Mouse (Mus musculus): ENCODE data around the gene Fam240a. TPM values are rescaled to one million over a fixed set of nuclear protein-coding genes. Genes with fewer than 3 reads are reported as not detected.

Fam240a gene
- total and polyA plus RNA-seq, 3 experiments = not detected

- DNase-seq (ENCODE audit: low spot score) (no peak), ATAC-seq (ENCODE audit: extremely low read depth, insufficient number of reproducible peaks, low FRiP score, poor library complexity, severe bottlenecking) (no peak)
- peaks cover 7% of the 10 kb centered on the region; the same call in 1 of the 2 replicates for H3K27me3 ChIP-seq (ENCODE audit: insufficient read depth, low read length)
- H3K4me3 ChIP-seq (ENCODE audit: low read depth, low read length) = no peak overlapping the region
- H3K36me3 ChIP-seq (replicated peaks) = no peaks in the 10 kb centered on the region
- TF ChIP-seq GATA1 (IDR thresholded peaks at IDR 0.05; ENCODE audit: borderline replicate concordance, low read length) = no peak
- no peak for TF ChIP-seq CTCF (IDR thresholded peaks at IDR 0.05; ENCODE audit: low read depth, low read length)
- no peak for TF ChIP-seq GATA2 (IDR thresholded peaks at IDR 0.05; ENCODE audit: borderline replicate concordance, low read depth, low read length)
- no peak for TF ChIP-seq TAL1 (conservative IDR thresholded peaks at IDR 0.05; ENCODE audit: low read depth, low read length)
- TF ChIP-seq POLR2AphosphoS5 (IDR thresholded peaks at IDR 0.05; ENCODE audit: insufficient replicate concordance, low read depth, low read length) = no peak
- no peaks in the 10 kb centered on the region for H3K9me3 ChIP-seq (replicated peaks)
- no peaks in the 10 kb centered on the region for H3K4me1 ChIP-seq (ENCODE audit: insufficient read depth, low read depth, low read length)
Observed at GRCm38 (mm10) chr9:110960230-110961149, 43.8 kb upstream of the Fam240a start.

GRCm38 (mm10) chr9:110959669-110960068 lies 43.0 kb upstream of the Fam240a start:
- Histone ChIP-seq H3K36me3 (replicated peaks) (no peaks in the 10 kb centered on the region), H3K4me3 (ENCODE audit: low read depth, low read length) (no peak overlapping the region), H3K27me3 (ENCODE audit: insufficient read depth, low read length) (peaks cover 7% of the 10 kb centered on the region; the same call in 1 of the 2 replicates), H3K9me3 (replicated peaks) (no peaks in the 10 kb centered on the region), H3K4me1 (ENCODE audit: insufficient read depth, low read depth, low read length) (no peaks in the 10 kb centered on the region)
- ATAC-seq (ENCODE audit: extremely low read depth, insufficient number of reproducible peaks, low FRiP score, poor library complexity, severe bottlenecking) = no peak
- no peak for TF ChIP-seq POLR2AphosphoS5 (IDR thresholded peaks at IDR 0.05; ENCODE audit: insufficient replicate concordance, low read depth, low read length)
- DNase-seq (ENCODE audit: low spot score) = no peak

GRCm38 (mm10) chr9:110955962-110956361 lies 39.3 kb upstream of the Fam240a start:
- no peak overlapping the region for H3K4me3 ChIP-seq (ENCODE audit: low read depth, low read length)
- ATAC-seq (ENCODE audit: extremely low read depth, insufficient number of reproducible peaks, low FRiP score, poor library complexity, severe bottlenecking) (no peak), DNase-seq (ENCODE audit: low spot score) (no peak)
- peaks cover 23% of the 10 kb centered on the region for H3K27me3 ChIP-seq (ENCODE audit: insufficient read depth, low read length)
- TF ChIP-seq GATA1 (IDR thresholded peaks at IDR 0.05; ENCODE audit: borderline replicate concordance, low read length) (no peak), CTCF (IDR thresholded peaks at IDR 0.05; ENCODE audit: low read depth, low read length) (no peak), GATA2 (IDR thresholded peaks at IDR 0.05; ENCODE audit: borderline replicate concordance, low read depth, low read length) (no peak), TAL1 (conservative IDR thresholded peaks at IDR 0.05; ENCODE audit: low read depth, low read length) (no peak), POLR2AphosphoS5 (IDR thresholded peaks at IDR 0.05; ENCODE audit: insufficient replicate concordance, low read depth, low read length) (no peak)
- H3K9me3 ChIP-seq (replicated peaks) = no peaks in the 10 kb centered on the region
- no peaks in the 10 kb centered on the region for H3K36me3 ChIP-seq (replicated peaks)
- no peaks in the 10 kb centered on the region for H3K4me1 ChIP-seq (ENCODE audit: insufficient read depth, low read depth, low read length)

- no peak for ATAC-seq (ENCODE audit: extremely low read depth, insufficient number of reproducible peaks, low FRiP score, poor library complexity, severe bottlenecking)
- Histone ChIP-seq H3K4me1 (ENCODE audit: insufficient read depth, low read depth, low read length) (no peaks in the 10 kb centered on the region), H3K27me3 (ENCODE audit: insufficient read depth, low read length) (peaks cover 23% of the 10 kb centered on the region), H3K4me3 (ENCODE audit: low read depth, low read length) (no peak overlapping the region), H3K9me3 (replicated peaks) (no peaks in the 10 kb centered on the region), H3K36me3 (replicated peaks) (no peaks in the 10 kb centered on the region)
- DNase-seq (ENCODE audit: low spot score) = no peak
- TF ChIP-seq POLR2AphosphoS5 (IDR thresholded peaks at IDR 0.05; ENCODE audit: insufficient replicate concordance, low read depth, low read length) (no peak), GATA1 (IDR thresholded peaks at IDR 0.05; ENCODE audit: borderline replicate concordance, low read length) (no peak), GATA2 (IDR thresholded peaks at IDR 0.05; ENCODE audit: borderline replicate concordance, low read depth, low read length) (no peak), TAL1 (conservative IDR thresholded peaks at IDR 0.05; ENCODE audit: low read depth, low read length) (no peak), CTCF (IDR thresholded peaks at IDR 0.05; ENCODE audit: low read depth, low read length) (no peak)
Observed at GRCm38 (mm10) chr9:110954681-110955445, 38.2 kb upstream of the Fam240a start.

- ATAC-seq (ENCODE audit: extremely low read depth, insufficient number of reproducible peaks, low FRiP score, poor library complexity, severe bottlenecking) (no peak), DNase-seq (ENCODE audit: low spot score) (no peak)
- no peak overlapping the region for H3K4me3 ChIP-seq (ENCODE audit: low read depth, low read length)
- TF ChIP-seq CTCF (IDR thresholded peaks at IDR 0.05; ENCODE audit: low read depth, low read length) (no peak), TAL1 (conservative IDR thresholded peaks at IDR 0.05; ENCODE audit: low read depth, low read length) (no peak), GATA2 (IDR thresholded peaks at IDR 0.05; ENCODE audit: borderline replicate concordance, low read depth, low read length) (no peak), GATA1 (IDR thresholded peaks at IDR 0.05; ENCODE audit: borderline replicate concordance, low read length) (no peak), POLR2AphosphoS5 (IDR thresholded peaks at IDR 0.05; ENCODE audit: insufficient replicate concordance, low read depth, low read length) (no peak)
- peaks cover 24% of the 10 kb centered on the region for H3K27me3 ChIP-seq (ENCODE audit: insufficient read depth, low read length)
- H3K36me3 ChIP-seq (replicated peaks) = no peaks in the 10 kb centered on the region
- H3K4me1 ChIP-seq (ENCODE audit: insufficient read depth, low read depth, low read length) = no peaks in the 10 kb centered on the region
- no peaks in the 10 kb centered on the region for H3K9me3 ChIP-seq (replicated peaks)
Observed at GRCm38 (mm10) chr9:110953550-110954461, 37.1 kb upstream of the Fam240a start.
